Mouse (Mus musculus): ENCODE data around the gene Gp1ba.

Gene Gp1ba

DNA sequence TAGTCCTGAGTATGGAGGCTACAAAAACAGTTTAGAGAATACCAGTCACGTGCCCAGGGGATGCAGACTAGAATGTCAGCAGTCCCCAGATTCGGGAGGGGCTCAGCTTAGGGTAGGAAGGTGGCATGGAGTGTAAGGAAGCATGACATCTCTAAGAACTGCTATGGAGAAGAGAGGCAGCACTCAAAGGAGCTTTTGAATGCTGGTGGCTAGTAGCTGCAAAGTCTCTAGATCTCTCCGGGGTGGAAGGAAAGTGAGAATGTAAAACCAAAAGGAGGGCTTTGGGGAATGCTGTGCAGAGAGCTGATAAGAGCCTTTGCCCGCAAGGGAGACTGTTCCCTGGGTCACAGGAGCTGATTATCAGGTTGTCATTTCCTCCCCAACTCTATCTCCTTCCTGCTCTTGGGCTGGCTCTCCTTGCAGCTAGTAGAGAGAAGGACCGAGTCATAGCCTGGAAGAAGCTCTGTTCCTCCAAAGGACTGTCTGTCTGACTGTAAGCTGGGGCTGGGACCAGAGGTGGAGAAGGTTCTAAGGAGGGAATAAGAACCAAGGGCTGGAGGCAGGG lies at the start of gene Gp1ba:
Gene Gp1ba, plus strand, starts transcription at position 409 of the 565 bp plus-strand sequence.
- DNase-seq (ENCODE audit: low spot score) = no peak

DNA sequence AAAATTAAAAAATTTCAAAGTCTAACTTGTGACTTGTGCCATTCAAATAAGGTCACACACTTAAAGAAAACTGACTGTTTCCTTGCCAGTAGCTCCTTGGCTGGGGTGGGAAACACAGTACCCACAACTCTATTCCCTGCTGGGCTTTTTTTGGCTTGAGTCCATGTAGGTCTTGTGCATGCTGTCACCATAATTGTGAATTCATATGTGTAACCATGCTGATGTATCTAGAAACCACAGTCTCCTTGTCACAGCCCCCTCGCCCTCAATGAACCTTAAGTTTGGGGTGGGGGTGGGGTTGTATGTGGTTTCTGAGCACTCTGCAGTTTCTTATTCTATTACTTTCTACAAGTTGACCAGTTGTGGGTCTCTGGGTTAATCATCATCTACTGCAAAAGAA lies 47.2 kb upstream of the Gp1ba start:
- no peak for DNase-seq (ENCODE audit: low spot score)

DNA sequence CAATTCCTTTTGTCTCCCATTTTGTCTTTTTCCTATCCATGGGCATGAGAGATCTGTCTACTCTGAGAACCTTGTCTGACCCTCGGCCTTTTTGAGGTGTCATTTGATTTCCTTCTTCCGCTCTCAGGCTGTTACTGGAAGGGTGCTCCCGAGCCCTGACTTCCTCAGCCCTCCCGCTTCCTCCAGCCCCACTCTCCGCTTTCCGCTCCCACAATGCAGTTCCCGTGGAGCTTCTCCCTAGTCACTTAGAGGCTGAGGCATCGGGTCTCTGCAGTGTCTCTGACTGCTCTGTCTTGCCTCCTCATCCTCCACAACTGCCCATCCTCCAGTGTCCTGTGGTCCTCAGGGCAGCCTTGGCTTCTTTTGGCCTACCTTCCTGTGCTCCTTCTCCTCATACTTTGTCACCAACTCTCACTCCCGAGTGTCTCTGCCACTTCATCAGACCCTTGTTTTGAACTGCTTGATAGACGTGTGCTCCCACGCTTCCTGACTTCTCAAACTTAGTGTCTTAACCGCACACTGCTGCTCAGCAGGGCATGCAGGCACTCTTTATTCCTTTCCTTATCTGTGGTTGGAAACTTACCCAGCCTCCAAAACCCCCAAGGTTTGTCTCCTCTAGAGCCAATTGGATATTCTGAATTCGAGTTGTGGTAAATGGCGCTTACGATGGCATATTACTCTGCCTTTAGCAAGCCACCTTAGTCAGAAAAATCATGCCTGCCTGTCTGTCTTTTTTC lies 44.5 kb upstream of the Gp1ba start:
- no peak for DNase-seq (ENCODE audit: low spot score)

DNA sequence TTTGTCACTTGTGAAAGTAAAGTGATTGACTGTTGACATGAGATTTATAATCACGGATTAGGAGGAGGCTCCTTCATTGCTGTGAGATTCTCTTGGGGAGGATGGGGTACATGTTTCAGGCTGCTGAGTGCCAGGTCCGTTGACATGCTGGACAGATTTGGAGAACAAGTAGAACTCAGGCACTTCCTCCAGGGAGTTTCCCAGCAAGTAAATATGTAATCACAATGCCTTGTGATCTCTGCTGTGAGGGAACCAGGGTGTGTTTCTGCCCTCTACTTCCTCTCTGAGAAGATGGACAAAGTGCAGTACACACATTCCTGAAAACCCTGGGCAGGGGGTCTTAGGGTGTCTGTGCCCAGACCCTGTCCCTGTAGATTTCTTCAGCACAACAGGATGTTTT lies 43.3 kb upstream of the Gp1ba start:
- no peak for DNase-seq (ENCODE audit: low spot score)

DNA sequence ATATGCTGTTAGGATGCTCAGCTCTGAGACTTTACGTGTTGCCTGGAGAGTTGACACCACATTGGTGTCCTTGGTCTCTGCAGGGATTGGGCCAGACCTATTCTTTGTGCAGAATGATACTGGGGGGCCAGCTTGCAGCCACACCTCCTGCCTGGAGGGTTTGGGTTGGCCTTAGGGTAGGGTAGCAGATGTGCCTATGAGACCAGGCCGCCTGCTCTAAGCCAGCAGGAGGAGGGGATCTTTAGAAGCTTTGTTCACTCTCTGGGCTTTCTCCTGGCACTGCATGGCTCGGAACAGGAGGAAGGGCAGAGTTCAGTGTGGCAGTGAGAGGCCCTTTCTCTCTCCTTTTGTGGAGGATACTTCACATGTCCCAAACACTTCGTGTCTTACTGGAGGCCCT lies 42.8 kb upstream of the Gp1ba start:
- no peak for DNase-seq (ENCODE audit: low spot score)

DNA sequence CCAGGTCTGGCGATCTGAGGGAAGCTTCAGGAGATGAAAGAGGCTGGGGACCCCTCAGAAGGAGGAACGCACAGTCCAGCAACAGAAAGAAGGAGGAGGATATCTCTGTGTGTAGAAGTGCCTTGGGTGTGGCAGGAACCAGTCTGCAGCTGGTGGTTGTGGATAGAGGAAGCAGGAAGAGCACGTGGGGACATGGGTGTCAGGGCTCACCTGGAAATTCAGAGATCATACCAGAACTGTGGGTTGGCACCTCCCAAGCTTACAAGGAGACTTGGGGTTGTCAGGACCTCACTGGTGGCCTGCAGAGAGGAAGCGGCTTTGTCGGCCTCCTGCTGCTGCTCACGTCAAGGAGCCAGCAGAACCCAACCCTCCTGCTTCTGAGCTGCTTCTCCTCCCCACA lies 41.6 kb upstream of the Gp1ba start:
- no peak for DNase-seq (ENCODE audit: low spot score)

DNA sequence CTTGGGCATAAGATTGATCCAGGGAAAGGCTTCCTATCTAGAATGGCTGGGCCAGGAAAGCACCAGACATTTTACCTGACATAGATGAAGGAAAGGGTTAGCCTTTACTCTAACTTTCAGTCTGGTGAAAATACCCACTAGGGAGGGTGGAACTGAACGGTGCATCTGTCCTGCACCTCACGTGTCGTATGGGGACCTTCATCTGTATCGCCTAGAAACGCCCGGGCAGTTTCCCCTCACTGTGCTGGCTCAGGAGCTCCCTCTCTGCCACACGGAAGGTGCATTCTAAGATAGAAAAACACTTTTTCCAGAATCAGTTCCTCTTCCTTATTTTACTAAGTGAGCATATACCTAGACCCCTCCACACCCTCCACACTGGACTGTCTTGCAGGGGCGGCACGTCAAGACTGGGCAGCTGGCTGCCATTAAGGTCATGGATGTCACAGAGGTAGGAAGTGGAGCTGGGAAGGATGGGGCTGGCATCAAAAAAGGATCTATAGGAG lies 40.4 kb upstream of the Gp1ba start:
- DNase-seq (ENCODE audit: low spot score) = no peak

DNA sequence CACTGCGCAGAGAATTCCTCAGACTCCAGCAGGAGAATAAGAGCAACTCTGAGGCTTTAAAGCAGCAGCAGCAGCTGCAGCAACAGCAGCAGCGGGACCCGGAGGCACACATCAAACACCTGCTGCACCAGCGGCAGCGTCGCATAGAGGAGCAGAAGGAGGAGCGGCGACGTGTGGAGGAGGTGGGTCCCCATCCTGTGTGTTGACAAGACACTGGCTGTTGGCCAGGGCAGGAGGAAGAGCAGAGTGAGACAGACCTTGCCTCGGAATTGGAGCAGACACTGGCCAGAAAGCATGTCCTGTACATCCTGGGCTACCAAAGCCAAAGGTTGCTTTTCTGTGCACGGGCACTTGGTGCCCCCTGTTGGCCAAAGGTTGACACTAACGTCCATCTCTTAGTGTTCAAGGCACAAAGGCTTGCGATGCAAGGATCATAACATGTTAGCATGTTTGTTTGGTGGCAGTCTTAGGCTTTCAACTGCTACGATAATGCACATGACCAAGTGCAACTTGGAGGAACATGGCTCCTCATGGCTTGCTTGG lies 33.8 kb upstream of the Gp1ba start:
- DNase-seq (ENCODE audit: low spot score) = peak; percentile 86

DNA sequence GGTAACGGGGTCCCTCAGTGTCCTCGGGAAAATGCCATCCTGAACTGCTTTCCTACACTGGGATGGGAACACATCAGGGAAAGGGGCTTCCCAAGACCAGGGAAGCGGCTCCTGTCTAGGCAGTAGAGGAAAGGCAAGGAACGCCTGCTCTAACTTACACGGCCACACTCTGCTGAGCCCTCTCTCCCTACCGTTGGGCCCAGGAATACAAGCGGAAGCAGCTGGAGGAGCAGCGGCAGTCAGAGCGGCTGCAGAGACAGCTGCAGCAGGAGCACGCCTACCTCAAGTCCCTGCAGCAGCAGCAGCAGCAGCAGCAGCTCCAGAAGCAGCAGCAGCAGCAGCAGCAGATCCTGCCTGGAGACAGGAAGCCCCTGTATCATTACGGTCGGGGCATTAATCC lies 32.2 kb upstream of the Gp1ba start:
- DNase-seq (ENCODE audit: low spot score) = no peak

DNA sequence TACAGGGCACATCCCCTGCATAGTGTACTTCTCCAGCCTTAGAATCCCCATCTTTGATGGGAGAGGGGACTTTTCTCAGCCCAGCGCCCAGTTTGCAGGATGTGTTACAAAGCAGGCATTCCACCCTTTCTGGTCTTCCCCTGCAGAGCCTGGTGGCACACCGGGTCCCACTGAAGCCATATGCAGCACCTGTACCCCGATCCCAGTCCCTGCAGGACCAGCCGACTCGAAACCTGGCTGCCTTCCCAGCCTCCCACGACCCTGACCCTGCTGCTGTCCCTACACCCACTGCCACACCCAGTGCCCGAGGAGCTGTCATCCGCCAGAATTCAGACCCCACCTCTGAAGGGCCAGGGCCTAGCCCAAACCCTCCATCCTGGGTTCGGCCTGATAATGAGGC lies 31.3 kb upstream of the Gp1ba start:
- no peak for DNase-seq (ENCODE audit: low spot score)

DNA sequence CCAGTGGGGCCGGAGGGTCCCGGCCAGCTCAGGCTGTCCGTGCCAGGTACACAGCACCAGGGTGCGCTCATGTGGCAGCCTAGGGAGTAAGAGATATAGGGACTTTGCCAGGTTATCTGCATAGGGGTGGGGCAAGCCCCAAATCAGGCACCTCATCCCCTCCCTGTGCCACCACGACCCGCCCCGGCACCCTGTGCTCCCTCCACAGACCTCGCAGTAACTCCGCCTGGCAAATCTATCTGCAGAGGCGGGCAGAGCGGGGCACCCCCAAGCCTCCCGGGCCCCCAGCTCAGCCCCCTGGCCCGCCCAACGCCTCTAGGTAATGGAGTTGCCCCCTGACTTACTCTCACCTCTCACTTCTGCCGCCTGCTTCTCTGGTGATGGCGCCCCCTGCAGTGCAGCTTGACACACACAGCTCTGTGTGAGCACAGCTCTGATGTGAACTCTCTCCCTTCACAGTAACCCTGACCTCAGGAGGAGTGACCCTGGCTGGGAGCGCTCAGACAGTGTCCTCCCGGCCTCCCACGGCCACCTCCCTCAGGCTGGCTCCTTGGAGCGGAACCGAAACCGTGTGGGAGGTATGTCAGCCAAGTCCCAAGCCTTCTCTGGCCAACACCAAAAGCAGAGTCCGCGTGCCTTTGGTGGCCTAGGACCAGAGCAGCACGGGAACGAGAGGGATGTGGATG lies 30.4 kb upstream of the Gp1ba start:
- peak; percentile 18 for DNase-seq (ENCODE audit: low spot score)

DNA sequence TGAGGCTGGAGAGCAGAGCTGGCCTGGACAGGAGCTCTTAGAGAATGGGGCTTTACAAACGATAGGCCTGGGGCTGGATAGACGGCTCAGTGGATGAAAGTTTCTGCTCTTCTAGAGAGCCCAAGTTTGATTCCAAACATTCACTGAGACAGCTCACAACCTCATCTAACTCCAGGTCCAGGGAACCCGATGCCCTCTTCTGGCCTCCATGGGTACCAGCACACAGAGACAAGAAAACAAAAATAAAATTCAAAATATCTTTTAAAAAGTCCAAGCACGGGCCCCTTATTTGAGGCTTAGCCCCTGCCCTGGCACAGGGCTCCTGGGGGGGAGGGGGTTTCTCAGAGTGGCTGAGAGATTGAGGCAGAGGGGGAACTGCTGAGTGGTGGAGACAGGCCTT lies 28.2 kb upstream of the Gp1ba start:
- DNase-seq (ENCODE audit: low spot score) = no peak

DNA sequence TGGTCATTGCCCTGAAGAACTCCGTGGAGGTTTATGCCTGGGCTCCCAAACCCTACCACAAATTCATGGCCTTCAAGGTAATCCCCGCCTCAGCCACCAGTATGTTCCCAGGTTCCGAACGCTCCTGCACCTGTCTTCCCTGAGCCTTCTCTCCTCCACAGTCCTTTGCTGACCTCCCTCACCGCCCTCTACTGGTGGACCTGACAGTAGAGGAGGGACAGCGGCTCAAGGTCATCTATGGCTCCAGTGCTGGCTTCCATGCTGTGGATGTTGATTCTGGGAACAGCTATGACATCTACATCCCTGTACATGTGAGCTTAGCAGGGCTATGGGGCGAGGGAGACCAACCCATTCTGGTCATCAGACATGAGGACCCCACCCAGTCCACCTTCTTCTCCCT lies 26.4 kb upstream of the Gp1ba start:
- no peak for DNase-seq (ENCODE audit: low spot score)

DNA sequence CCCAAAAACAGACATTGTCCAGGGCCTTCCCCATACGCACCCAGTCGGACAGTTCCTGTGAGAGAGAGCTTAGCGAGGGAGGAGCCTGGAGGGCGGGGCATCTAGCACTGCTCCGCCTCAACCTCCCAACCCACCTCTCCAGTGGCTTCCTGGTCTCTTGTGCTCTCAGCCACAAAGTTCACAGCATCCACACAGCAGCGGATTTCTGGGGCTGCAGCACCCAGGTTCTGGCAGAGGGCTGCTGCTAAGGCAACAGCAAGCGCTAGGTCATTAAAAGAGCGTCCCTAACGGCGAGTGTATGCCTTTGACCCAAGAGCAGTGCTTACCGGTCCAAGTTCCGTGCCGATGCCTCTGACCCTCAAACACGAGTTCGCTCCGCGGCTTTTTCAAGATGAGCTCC lies 23.8 kb upstream of the Gp1ba start:
- DNase-seq (ENCODE audit: low spot score) = peak; percentile 82

DNA sequence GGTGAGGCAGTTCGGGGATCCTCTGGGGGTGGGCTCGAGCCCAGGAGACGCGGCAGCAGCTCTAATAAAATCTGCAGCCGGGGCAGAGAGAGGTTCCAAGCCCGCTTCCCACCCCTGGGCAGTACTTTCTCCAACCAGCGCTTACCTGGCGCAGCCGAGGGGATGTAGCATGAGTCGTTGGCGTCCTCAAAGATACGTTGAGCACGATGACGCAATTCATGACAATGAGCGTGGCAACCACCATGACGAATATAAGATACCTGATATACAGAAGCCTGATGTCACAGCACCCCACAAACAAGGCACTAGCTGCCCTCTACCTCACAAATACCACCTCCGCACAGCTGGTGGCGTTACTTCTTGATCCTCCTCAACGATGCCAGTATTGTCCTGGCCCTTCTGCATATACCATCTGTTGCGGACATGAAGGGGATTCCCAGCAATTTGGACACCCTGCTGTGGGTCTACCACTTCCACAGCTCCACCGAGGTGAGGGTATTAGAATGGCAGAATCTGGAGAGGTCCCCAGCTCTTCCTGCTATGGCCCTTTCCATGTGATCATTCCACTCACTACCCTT lies 23.3 kb upstream of the Gp1ba start, which contains the start of gene 4930544D05Rik:
Gene 4930544D05Rik, plus strand, starts transcription at position 333 of the 578 bp plus-strand sequence.
- DNase-seq (ENCODE audit: low spot score) = peak; percentile 11

DNA sequence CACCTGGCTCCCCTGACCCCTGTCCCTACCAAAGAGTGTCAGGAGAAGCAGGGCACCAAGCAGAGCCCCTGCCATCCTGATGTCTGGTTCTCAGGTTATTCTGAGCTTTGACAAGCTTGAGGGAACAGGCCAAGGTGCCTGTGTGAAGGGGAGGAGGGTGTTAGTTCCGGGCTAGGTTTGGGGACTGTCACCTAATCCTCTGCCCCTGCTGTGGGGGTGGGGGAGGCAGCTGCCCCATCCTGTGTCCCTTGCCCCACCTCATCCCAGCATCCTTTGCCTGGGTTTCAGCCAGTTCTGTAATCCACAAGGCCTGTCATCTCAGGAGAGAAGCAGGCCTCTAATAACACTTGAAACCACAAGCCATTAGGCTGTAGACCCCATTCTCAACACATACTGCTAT lies 19.8 kb upstream of the Gp1ba start, which contains the start of gene Chrne:
Gene Chrne, minus strand, starts transcription at position 116 of the 400 bp plus-strand sequence.
- DNase-seq (ENCODE audit: low spot score) = no peak

DNA sequence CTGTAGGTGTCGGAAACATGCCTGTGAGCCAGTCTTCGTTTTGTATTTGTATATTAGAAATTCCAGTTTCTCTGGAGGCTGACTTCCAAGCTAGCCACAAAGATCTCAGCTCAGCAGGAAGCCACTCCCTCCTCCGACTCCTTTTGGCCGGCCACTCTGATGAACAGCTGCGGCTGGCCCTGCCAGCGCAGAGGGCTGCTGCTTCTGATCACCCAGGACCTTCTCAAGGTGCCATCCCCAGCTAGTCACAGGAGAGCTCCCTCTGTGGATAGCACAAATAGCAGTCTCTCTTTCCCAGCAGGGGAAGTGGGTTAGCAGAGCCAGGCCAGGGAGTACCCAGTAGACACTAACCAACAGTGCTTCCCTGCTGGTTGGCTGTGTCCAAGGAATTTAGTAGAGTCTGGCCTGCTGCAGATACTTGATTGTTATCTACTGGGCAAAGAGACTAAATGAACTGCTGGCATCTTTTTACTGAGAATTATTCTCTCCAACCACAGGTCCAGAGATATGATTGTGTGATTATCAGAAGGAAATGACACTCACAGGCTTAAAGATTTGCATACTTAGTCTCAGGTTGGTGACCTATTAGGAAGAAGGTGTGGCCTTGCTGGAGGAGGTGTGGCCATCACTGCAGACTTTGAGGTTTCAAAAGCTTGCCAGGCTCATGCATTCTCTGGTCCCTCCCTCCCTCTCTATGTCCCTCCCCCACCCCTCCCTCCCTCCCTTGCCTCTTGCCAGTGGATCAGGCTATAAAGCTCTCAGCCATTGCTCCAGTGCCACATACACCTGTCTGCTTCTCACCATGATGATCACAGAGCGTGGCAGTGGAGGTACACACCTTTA lies 16.7 kb upstream of the Gp1ba start:
- no peak for DNase-seq (ENCODE audit: low spot score)

DNA sequence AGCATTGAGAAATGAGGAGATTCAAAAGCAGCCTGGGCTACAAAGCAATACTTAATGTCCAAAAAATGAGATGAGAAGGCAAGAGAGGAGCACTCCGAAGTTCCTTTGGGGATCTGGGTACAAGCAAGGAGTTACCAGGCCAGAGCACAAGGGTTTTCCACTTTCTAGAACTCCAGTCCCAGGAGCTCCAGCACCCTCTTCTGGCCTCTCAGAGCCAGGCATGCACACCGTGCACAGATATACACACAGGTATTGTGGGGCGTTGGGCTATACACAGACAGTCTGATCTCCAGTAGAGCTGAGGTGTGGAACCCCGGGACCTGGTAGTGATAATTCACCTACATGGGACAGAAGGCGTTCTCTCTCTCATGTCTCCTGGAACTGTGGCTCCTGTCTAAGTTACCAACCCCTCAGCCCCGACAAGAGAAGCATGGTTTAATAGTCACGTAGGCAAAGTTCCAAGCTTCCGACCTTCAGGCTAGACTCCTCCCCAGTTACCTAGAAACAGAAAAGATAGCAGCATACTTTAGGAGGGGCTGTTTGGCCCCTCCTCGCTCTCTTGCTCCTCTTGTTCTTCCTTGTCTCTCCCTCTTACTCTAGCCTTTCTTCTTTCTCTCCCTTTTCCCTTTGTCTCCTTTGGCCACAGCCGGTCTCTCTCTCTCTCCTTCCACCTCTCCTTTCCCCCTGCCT lies 15.7 kb upstream of the Gp1ba start:
- no peak for DNase-seq (ENCODE audit: low spot score)

DNA sequence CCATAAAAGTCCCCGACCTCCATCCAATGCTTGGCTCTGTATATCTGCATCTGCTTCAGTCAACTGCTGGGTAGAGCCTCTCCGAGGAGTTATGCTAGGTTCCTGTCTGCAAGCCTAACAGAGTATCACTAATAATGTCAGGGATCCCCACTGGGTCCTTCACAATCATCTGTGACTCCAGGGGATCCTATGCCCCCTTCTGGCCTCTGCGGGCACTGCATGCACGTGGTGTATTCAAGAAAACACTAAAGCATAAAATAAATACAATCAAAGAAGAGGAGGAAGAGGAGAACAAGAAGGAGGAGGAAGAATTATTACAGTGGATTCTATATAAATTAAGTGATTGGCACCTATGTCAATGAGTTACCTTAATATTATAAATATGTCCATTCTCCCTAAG lies 13.4 kb upstream of the Gp1ba start:
- peak; percentile 70 for DNase-seq (ENCODE audit: low spot score)

DNA sequence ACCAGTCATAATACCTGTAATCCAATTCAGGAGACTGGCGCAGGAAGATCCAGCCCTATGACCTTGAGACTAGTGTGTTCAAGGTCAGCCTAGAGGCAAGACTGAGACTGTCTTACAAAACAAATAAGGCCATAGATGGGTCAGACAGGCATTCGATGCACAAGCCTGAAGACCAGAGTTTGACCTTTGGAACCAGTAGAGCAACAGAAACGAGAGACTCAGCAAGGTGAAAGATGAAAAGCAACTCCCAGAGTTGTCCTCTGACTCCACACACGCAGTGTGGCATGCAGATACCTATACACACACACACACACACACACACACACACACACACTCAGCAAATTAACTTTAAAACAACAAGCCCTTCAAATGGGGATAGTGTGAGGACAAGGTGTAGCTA lies 12.0 kb upstream of the Gp1ba start:
- DNase-seq (ENCODE audit: low spot score) = no peak

DNA sequence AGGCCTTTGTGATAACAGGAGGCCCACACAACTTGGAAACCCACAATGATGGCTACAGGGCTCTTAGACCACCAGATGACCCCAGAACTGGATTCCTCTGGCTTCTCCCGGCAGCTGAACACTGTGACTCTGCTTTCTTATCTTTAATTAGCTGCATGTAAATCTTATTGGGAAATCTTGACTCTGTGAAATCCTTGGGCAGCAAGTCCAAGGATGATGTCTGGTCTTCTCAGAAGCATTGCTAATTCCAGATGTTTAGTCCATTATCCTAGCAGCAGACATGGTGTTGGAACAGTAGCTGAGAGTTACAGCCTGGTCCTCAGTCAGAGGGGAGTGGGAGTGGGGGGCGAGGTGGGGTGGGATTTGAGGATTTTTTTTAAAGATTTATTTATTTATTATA lies 10.5 kb upstream of the Gp1ba start:
- DNase-seq (ENCODE audit: low spot score) = no peak

All from embryo, embryonic 10 days (tissue).